18 mouse cellular contexts compared by ENCODE assay signal in genomic region chr14:27164639-27165038, GRCm38 (mm10).
"Had no signal": no experiment of that assay in that cellular context is flagged by ENCODE, and none has a peak within 500 bp of the region (broad histone marks: within the 10 kb centered on the region; RNA-seq: fewer than 3 reads in every experiment).

No protein-coding gene starts in this region.

- H3K9me3 ChIP-seq: midbrain, embryonic 10.5 days; midbrain, embryonic 12.5 days; neural tube, embryonic 13.5 days; neural tube, embryonic 15.5 days had no signal

- H3K36me3 ChIP-seq: midbrain, embryonic 10.5 days; midbrain, embryonic 12.5 days; neural tube, embryonic 13.5 days; neural tube, embryonic 15.5 days had no signal

- H3K4me3 ChIP-seq: midbrain, embryonic 10.5 days; midbrain, embryonic 12.5 days; myocyte; neural tube, embryonic 13.5 days; neural tube, embryonic 15.5 days had no signal

- H3K9ac ChIP-seq: lung, embryonic 14.5 days; midbrain, embryonic 12.5 days; neural tube, embryonic 13.5 days; neural tube, embryonic 15.5 days had no signal

- H3K27me3 ChIP-seq: midbrain, embryonic 12.5 days; neural tube, embryonic 13.5 days; neural tube, embryonic 15.5 days had no signal

- DNase-seq: lung, adult 18-20 months; lung, embryonic 14.5 days; lung, postnatal 10 days; lung, postnatal 4 days; midbrain, embryonic 14.5 days; retina, postnatal 1 day; right cerebral cortex, adult 18-20 months; right cerebral cortex, postnatal 14 days; spleen, adult 18-20 months; thymus, adult 2 months; thymus, postnatal 25 days; thymus, postnatal 4 days had no signal

- H3K4me2 ChIP-seq: lung, embryonic 14.5 days; midbrain, embryonic 12.5 days; neural tube, embryonic 13.5 days; neural tube, embryonic 15.5 days had no signal

- H3K4me1 ChIP-seq: midbrain, embryonic 12.5 days had no signal

- ATAC-seq: midbrain, embryonic 16.5 days had no signal

- H3K27ac ChIP-seq: midbrain, embryonic 10.5 days; midbrain, embryonic 12.5 days; neural tube, embryonic 13.5 days; neural tube, embryonic 15.5 days had no signal
